Mouse (Mus musculus) thymus, postnatal 10 days (tissue): ENCODE data around the gene Xpo4.
A peak's percentile ranks its signal among the peaks of the same experiment; 100 is the strongest.

ENCODE experiments used
- DNase-seq, 2 experiments: peaks; one replicate each; pipeline ENCODE4 v3.0.0; 2021; ENCODE audit warnings: low spot score in 2 of 2

The Xpo4 gene

GRCm38 (mm10) chr14:57609816-57610329, 55.4 kb downstream of the Xpo4 start:
- DNase-seq: no peak

GRCm38 (mm10) chr14:57607500-57607899, 57.7 kb downstream of the Xpo4 start:
- no peak for DNase-seq

GRCm38 (mm10) chr14:57606663-57607365, 58.4 kb downstream of the Xpo4 start:
- no peak for DNase-seq

- DNase-seq: no peak
These were observed 72.0 kb downstream of the Xpo4 start for GRCm38 (mm10) chr14:57593279-57593678.

GRCm38 (mm10) chr14:57591830-57592229, 73.4 kb downstream of the Xpo4 start:
- DNase-seq: no peak

GRCm38 (mm10) chr14:57576364-57577060, 88.7 kb downstream of the Xpo4 start:
- no peak for DNase-seq

- DNase-seq: no peak
These were observed 90.2 kb downstream of the Xpo4 start for GRCm38 (mm10) chr14:57574792-57575587.

- peak; percentile 90 to 92 for DNase-seq
These were observed 93.8 kb downstream of the Xpo4 start, which contains the start of gene Eef1akmt1 for GRCm38 (mm10) chr14:57571155-57572133. Eef1akmt1 (minus strand) TSS chr14:57571612.

- DNase-seq: no peak
These were observed 99.6 kb downstream of the Xpo4 start for GRCm38 (mm10) chr14:57565626-57566025.

GRCm38 (mm10) chr14:57556922-57557321, 108.3 kb downstream of the Xpo4 start:
- DNase-seq: no peak

GRCm38 (mm10) chr14:57555471-57556070, 109.7 kb downstream of the Xpo4 start:
- no peak for DNase-seq

- DNase-seq: no peak
These were observed 110.8 kb downstream of the Xpo4 start for GRCm38 (mm10) chr14:57554434-57554833.

GRCm38 (mm10) chr14:57552945-57553344, 112.3 kb downstream of the Xpo4 start:
- no peak for DNase-seq

- no peak for DNase-seq
These were observed 118.2 kb downstream of the Xpo4 start for GRCm38 (mm10) chr14:57547062-57547461.

- no peak for DNase-seq
These were observed 118.6 kb downstream of the Xpo4 start for GRCm38 (mm10) chr14:57546557-57547021.

GRCm38 (mm10) chr14:57546131-57546530, 119.1 kb downstream of the Xpo4 start:
- DNase-seq: no peak

GRCm38 (mm10) chr14:57545526-57545925, 119.7 kb downstream of the Xpo4 start:
- DNase-seq: no peak

GRCm38 (mm10) chr14:57543420-57544039, 121.7 kb downstream of the Xpo4 start:
- DNase-seq: no peak

GRCm38 (mm10) chr14:57542231-57542630, 123.0 kb downstream of the Xpo4 start:
- peak in 1 of 2 experiments; percentile 14 for DNase-seq

- no peak for DNase-seq
These were observed 124.5 kb downstream of the Xpo4 start for GRCm38 (mm10) chr14:57540683-57541082.
